Mouse (Mus musculus) erythroblast, adult 5-6 weeks (primary cell): ENCODE measurements around the gene Adgre1. TPM values are rescaled to one million over a fixed set of nuclear protein-coding genes. Genes with fewer than 3 reads are reported as not detected.

Experiments used
- total RNA-seq, 2 experiments: library from RNA; stranded (forward) in 1 of 2; stranded (reverse) in 1 of 2; fragments of 150-400 nt in 1 of 2; fragments of 200-764, 138-1000 nt in 1 of 2; gene quantifications; 2 replicates each; pipeline versions ENCODE4 v1.2.3 to v1.2.4; 2015 to 2017; ENCODE audit warnings: low replicate concordance in 2 of 2

Gene Adgre1
- total RNA-seq, 2 experiments from 2014 or later = 24.2 to 26.8 TPM

Other genes with a start within 250 kb of the Adgre1 start
- gene Cd70, start 208.9 kb upstream of the Adgre1 start, total RNA-seq (2015; ENCODE audit: low replicate concordance) = not detected in 2 replicates
- gene Cd70, start 208.9 kb upstream of the Adgre1 start, total RNA-seq (2017; ENCODE audit: low replicate concordance) = not detected in 2 replicates
- 1.5 TPM in 1 of 2 replicates, not detected in the other for gene Tnfsf14, start 164.5 kb upstream of the Adgre1 start, total RNA-seq (2015; ENCODE audit: low replicate concordance)
- 1.5 and 2.0 TPM in 2 replicates for gene Tnfsf14, start 164.5 kb upstream of the Adgre1 start, total RNA-seq (2017; ENCODE audit: low replicate concordance)
- 214 and 227 TPM in 2 replicates for gene C3, start 130.6 kb upstream of the Adgre1 start, total RNA-seq (2015; ENCODE audit: low replicate concordance)
- gene C3, start 130.6 kb upstream of the Adgre1 start, total RNA-seq (2017; ENCODE audit: low replicate concordance) = 74.9 and 158 TPM in 2 replicates
- 9.2 and 17.5 TPM in 2 replicates for gene Gpr108, start 110.2 kb upstream of the Adgre1 start, total RNA-seq (2015; ENCODE audit: low replicate concordance)
- gene Gpr108, start 110.2 kb upstream of the Adgre1 start, total RNA-seq (2017; ENCODE audit: low replicate concordance) = 5.2 and 6.3 TPM in 2 replicates
- gene Trip10, start 109.2 kb upstream of the Adgre1 start, total RNA-seq (2015; ENCODE audit: low replicate concordance) = 0.42 and 3.1 TPM in 2 replicates
- gene Trip10, start 109.2 kb upstream of the Adgre1 start, total RNA-seq (2017; ENCODE audit: low replicate concordance) = 1.8 and 5.5 TPM in 2 replicates
- 22.9 and 30.5 TPM in 2 replicates for gene Vav1, start 79.6 kb upstream of the Adgre1 start, total RNA-seq (2015; ENCODE audit: low replicate concordance)
- 38.3 and 38.8 TPM in 2 replicates for gene Vav1, start 79.6 kb upstream of the Adgre1 start, total RNA-seq (2017; ENCODE audit: low replicate concordance)
- gene Vmn2r120, start 186.8 kb downstream of the Adgre1 start, total RNA-seq (2015; ENCODE audit: low replicate concordance) = not detected in 2 replicates
- under 0.01 TPM in 1 of 2 replicates, not detected in the other for gene Vmn2r120, start 186.8 kb downstream of the Adgre1 start, total RNA-seq (2017; ENCODE audit: low replicate concordance)